Mouse (Mus musculus) thymus, adult 2 months (tissue): Measurements from ENCODE around the gene Samd5. TPM values are rescaled to one million over a fixed set of nuclear protein-coding genes. Genes with fewer than 3 reads are reported as not detected.
A peak's percentile ranks its signal among the peaks of the same experiment; 100 is the strongest.

Experiments
- DNase-seq: peaks from one replicate; pipeline ENCODE4 v3.0.0; 2021
- H3K27ac ChIP-seq: fragments of 200-500 bp; 2 replicates; pipeline ENCODE4 v1.5.1; 2012; ENCODE audit warnings: low read length, control low read depth; ENCODE audit not compliant: control insufficient read depth, insufficient read depth
- H3K27me3 ChIP-seq: fragments of 200-500 bp; 2 replicates; pipeline ENCODE4 v1.6.1; 2012; ENCODE audit warnings: mild to moderate bottlenecking, low read length, moderate library complexity, mixed read lengths; ENCODE audit not compliant: control insufficient read depth, insufficient read depth
- H3K36me3 ChIP-seq: fragments of 200-500 bp; 2 replicates; pipeline ENCODE4 v1.6.1; 2012; ENCODE audit warnings: mild to moderate bottlenecking, low read length, moderate library complexity; ENCODE audit not compliant: control insufficient read depth, insufficient read depth
- H3K4me1 ChIP-seq: fragments of 200-500 bp; replicated peaks from 2 replicates; pipeline ENCODE4 v1.6.1; 2012; ENCODE audit warnings: low read length; ENCODE audit not compliant: control insufficient read depth, insufficient read depth
- H3K4me3 ChIP-seq: fragments of 200-500 bp; 2 replicates; pipeline ENCODE4 v1.5.1; 2012; ENCODE audit warnings: mild to moderate bottlenecking, low read length, control low read depth, moderate library complexity; ENCODE audit not compliant: control insufficient read depth, insufficient read depth
- CTCF ChIP-seq: fragments of 200-500 bp; IDR thresholded peaks from 2 replicates; pipeline ENCODE4 v1.5.1; 2012; ENCODE audit warnings: mild to moderate bottlenecking, control low read depth, low read length, moderate library complexity, borderline replicate concordance; ENCODE audit not compliant: control insufficient read depth, poor library complexity, insufficient read depth; ENCODE audit errors: extremely low read depth
- POLR2A ChIP-seq: fragments of 200-500 bp; IDR thresholded peaks from 2 replicates; pipeline ENCODE4 v1.6.1; 2012; ENCODE audit warnings: mild to moderate bottlenecking, low read length, control low read depth, moderate library complexity; ENCODE audit not compliant: control insufficient read depth, poor library complexity, insufficient read depth; ENCODE audit errors: extremely low read depth
- WGBS: fragments of 180-500 bp; shearing (Covaris S2); methylation state at CpG from one replicate; pipeline ENCODE4 v1.1.7; 2018; 5-methylcytosine and 5-hydroxymethylcytosine counted together
- polyA plus RNA-seq: library from polyadenylated mRNA; depleted of rRNA; stranded (reverse); fragments of >200 nt; gene quantifications from 2 replicates; pipeline ENCODE4 v1.2.3, GENCODE M21; 2012; rRNA removed

Samd5 gene
- polyA plus RNA-seq, result 1.3 TPM in 2 replicates

DNA sequence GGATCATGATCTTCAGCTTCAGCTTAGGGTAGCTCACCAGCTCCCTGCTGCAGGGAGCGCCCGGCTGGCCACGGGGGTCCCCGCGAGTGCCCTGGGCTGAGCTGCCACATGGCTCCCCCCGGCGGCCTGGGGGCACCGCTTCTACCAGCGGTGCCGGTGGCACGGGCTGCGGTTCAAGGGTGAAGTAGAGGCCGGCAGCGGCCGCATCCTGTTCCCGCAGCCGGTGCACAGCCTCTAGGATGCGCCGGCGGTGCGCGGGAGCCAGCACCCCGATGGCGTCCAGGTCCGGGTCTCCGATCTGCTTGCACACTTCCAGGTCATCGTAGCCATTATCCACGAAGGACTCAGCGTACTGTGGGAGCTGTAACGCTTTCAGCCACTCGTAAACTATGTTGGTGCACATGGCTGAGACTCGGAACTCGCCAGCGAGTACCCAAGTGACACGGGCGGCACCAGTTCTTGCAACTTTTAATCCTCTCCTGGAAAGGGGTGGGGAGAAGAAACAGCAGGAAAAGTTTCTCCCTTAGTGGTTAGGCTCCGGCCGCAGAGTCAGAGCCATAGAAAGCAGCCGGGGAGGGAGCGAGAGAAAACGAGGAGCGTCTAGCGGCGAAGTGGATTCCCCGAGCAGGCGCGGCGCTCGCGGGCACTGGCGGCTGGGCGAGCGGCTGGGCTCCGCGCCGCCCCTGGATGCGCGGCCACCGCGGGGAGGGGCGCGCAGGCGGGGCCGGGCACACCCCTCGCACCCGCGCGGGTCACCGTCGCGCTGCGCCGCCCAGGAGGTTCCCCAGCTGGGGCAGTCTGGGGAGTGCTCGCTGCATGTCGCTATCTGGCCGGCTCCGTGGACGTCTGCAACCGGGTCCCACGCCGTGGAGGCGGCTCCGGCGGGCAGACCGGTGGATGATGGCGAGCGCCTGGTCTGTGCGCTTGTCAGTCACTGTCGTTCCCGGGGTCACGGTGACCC lies at the start of gene Samd5:
Gene Samd5, minus strand, starts transcription at position 648 of the 961 bp plus-strand sequence.
- no peak for DNase-seq
- H3K4me1 ChIP-seq, result no peaks in the 10 kb centered on the region
- TF ChIP-seq POLR2A (no peak), CTCF (no peak)
- H3K27ac ChIP-seq, result no peak within 1 kb of the TSS
- peaks cover 2% of the 10 kb centered on the region; the same call in 1 of the 2 replicates for H3K27me3 ChIP-seq
- no peaks in the 10 kb centered on the region for H3K36me3 ChIP-seq
- peak within 1 kb of the TSS; percentile 11 for H3K4me3 ChIP-seq
- 1% methylated on average over 91 of the region's 91 CpGs for WGBS

DNA sequence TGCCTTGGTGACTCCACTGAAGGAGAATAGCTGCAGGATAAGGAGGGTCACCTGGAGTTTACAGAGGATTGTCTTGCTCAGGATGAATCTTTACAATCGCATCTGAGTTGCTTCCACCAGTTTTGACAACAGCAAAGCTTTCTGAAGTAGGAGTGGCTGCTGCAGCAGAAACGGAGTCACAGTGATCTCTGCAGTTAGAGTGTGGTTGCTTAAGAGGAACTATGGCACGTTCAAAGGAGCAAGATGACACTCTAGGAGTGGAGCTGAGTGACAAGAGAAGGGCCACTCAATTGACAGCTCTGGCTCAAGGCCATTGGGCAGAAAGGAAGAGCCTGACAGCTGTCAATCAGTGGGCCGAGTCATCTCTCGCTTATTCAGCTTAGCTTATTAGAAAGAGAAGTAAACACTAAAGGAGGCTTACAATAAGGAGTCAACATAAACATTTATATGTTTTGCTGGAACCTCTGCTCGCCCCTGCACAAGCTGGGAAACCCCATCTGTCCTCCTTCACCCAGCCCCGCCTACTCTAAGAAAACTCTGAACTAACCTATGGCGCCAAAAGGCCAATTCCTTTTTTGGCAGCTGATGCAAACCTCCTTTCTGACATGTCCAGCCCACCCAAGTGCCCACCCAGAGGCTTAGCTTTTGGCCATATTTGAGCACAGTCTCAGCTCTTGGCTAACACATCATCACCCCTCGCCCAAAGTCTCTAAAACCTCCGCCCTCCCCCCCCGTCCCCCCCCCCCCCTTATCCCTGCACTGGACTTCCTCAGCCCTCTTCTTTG lies 47.7 kb upstream of the Samd5 start:
- H3K27me3 ChIP-seq, result no peaks in the 10 kb centered on the region
- H3K4me3 ChIP-seq, result no peak overlapping the region
- DNase-seq, result no peak
- no peaks in the 10 kb centered on the region for H3K4me1 ChIP-seq
- 82% methylated on average over 11 of the region's 11 CpGs for WGBS
- H3K36me3 ChIP-seq, result no peaks in the 10 kb centered on the region
- no peak overlapping the region for H3K27ac ChIP-seq
- TF ChIP-seq CTCF (no peak), POLR2A (no peak)

DNA sequence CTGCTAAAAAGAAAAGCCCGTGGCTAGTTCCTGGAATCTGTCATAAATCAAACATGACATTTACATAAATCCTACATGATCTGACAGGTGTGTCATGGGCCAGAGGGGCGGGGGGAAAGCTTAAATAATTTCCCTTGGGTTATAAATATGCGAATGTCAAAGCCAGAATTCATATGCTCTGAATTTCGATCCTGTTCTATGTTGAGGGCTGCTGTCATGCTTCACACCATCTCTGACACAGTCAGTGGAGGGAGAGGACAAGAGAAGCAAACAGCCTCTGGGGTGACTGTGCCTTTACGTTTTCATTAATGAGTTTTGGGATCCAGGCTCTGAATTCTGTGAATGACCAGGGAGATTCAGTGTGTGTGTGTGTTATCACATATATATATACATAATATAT lies 45.0 kb upstream of the Samd5 start:
- Histone ChIP-seq H3K27me3 (no peaks in the 10 kb centered on the region), H3K36me3 (no peaks in the 10 kb centered on the region), H3K27ac (no peak overlapping the region), H3K4me3 (no peak overlapping the region), H3K4me1 (no peaks in the 10 kb centered on the region)
- 54% methylated on average over 5 of the region's 5 CpGs for WGBS
- no peak for TF ChIP-seq CTCF
- no peak for TF ChIP-seq POLR2A
- no peak for DNase-seq

DNA sequence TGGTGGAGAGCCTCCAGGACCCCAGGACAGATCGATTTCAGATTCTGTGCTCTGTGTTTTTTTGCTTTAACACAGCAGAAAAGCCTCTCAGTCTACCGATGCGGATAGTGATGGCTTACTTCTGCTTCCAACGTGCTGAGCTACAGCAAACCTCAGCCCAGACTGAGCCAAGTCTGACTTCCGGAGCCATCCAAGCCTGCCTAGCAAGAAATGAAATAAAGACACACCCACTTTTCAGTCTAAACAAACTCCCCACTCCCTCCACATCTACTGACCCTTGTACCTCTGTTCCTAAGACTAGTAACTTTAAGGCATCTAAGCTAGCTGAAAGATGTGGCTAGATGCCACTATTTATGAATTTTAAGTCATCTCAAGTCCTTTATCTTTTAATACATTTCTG lies 43.1 kb upstream of the Samd5 start:
- no peaks in the 10 kb centered on the region for H3K27me3 ChIP-seq
- DNase-seq, result no peak
- WGBS, result 51% methylated on average over 5 of the region's 5 CpGs

DNA sequence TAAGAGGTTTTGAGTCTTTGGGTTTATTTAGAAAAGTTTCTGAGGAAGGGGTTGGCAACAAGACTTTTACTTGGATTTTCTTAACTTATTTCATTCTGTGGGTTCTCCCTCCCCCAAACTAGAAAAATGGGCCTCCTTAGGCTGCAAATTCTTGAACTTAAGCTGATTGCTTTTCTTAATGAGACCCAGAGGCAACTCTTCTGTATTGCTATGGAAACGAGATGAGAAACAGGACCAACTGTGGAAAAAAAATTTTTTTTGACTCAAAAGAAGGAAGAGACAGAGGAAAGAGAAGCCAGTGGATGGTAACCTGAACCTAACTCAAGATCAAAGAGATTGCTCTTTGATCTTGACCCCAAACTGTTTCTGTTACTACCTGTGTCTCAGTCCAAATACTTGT lies 29.9 kb upstream of the Samd5 start:
- Histone ChIP-seq H3K4me1 (no peaks in the 10 kb centered on the region), H3K36me3 (no peaks in the 10 kb centered on the region), H3K27ac (no peak overlapping the region), H3K4me3 (no peak overlapping the region), H3K27me3 (no peaks in the 10 kb centered on the region)
- DNase-seq, result no peak
- TF ChIP-seq CTCF (no peak), POLR2A (no peak)
- WGBS, result 82% methylated on average over 1 of the region's 1 CpGs

More for the DNA sequence above, 43.1 kb upstream of the Samd5 start:
- no peaks in the 10 kb centered on the region for H3K36me3 ChIP-seq
- no peaks in the 10 kb centered on the region for H3K4me1 ChIP-seq
- no peak overlapping the region for H3K4me3 ChIP-seq
- TF ChIP-seq POLR2A (no peak), CTCF (no peak)
- no peak overlapping the region for H3K27ac ChIP-seq

DNA sequence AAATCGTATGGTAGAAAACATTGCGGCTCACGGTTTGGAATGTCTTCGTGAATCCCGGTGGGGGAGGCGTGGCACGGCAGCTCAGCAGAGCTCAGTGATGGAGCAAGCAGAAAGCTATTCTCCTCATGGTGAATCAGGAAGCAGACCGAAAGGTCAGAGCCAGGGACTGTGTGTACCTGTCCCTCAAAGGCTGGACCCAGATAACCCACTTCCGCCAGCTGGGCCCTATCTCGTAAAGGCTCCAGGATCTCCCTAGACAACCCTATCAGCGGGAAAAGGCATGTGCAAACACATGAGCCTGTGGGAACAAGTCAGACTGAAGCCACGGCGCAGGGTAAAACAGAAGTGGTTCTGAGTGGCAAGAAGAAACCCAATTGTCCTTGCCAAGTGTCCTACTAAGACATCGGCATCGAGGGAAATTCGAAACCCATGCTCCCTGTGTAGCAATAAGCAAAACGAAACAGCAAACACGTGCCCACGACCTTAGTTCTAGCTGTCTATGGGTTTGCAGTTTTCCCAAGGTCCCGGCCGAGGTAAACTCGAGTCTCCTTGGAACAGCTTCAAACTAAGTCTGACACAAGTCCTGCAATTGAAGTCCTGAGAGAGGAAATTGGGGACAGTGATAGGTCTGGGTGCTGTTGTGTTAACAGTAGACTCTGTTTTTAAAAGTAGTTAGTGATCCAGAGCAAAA lies 24.2 kb upstream of the Samd5 start:
- H3K4me1 ChIP-seq, result no peaks in the 10 kb centered on the region
- no peak for TF ChIP-seq POLR2A
- TF ChIP-seq CTCF, result no peak
- WGBS, result 95% methylated on average over 22 of the region's 22 CpGs
- no peak overlapping the region for H3K27ac ChIP-seq
- DNase-seq, result no peak
- H3K27me3 ChIP-seq, result no peaks in the 10 kb centered on the region
- no peaks in the 10 kb centered on the region for H3K36me3 ChIP-seq
- H3K4me3 ChIP-seq, result no peak overlapping the region
